Mouse (Mus musculus) brain, embryonic 14.5 days (tissue): ENCODE measurements around the gene Lrig2.

Experiments
- CTCF ChIP-seq: fragments of 200-500 bp; IDR thresholded peaks from 2 replicates; pipeline ENCODE4 v1.5.1; 2012; ENCODE audit warnings: inconsistent platforms, mild to moderate bottlenecking, moderate library complexity, borderline replicate concordance; ENCODE audit not compliant: insufficient read depth, insufficient read length; ENCODE audit errors: extremely low read depth
- POLR2A ChIP-seq: fragments of 200-500 bp; IDR thresholded peaks from 2 replicates; pipeline ENCODE4 v1.6.1; 2012; ENCODE audit warnings: mild to moderate bottlenecking, inconsistent platforms, borderline replicate concordance; ENCODE audit not compliant: poor library complexity, insufficient read depth, insufficient read length, severe bottlenecking; ENCODE audit errors: extremely low read depth

DNA sequence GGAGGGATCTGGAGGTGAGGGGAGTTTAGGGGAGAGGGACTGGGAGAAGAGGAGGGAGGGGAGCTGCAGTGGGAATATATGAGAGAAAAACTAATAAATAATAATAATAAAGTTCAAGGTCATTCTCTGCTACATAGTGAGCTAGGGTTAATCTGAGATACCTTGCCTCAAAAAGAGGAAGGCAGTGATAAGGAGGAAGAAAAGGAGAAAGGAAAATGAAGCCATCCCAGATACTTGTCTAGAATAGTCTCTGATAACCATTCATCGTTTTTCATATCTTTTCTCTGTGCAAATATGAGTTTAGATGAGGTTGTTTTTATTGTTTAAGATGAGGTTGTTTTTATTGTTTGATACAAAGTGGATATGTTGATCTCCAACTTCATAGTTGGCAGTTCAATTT is 13.3 kb upstream of the Lrig2 start:
- TF ChIP-seq POLR2A = no peak
- no peak for TF ChIP-seq CTCF
